Mouse (Mus musculus): Measurements from ENCODE around the gene Whamm. TPM values are rescaled to one million over a fixed set of nuclear protein-coding genes. Genes with fewer than 3 reads are reported as not detected.

Gene Whamm
- total and polyA plus RNA-seq, 3 experiments = 5.4 to 13.3 (median 13.3) TPM

DNA sequence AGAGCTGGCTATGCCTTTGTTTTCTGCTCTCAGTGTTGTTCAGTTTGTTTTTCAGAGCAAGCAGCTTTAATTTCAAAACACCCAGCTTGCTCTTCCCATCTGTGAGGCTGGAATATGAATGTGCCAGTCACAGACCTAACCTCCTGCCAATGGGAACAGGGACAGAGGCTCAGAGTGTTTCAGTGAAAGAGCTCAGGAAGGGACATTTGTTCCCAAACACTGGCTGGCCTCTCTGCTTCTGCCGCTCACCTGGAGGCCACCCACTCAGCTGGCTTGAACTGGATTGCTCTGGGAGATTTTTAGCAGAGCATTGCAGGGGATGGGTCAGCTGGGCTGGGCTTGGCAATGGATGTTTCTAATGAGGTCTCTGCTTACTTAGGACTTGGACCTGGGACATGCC, 30.1 kb upstream of the Whamm start:
- Histone ChIP-seq H3K9me3 (replicated peaks; ENCODE audit: low read length) (no peaks in the 10 kb centered on the region), H3K36me3 (replicated peaks in 1 of 2; ENCODE audit: control insufficient read depth in 1 of 2, insufficient read depth in 1 of 2, low read length in 1 of 2) (peaks cover 0 to 18% of the 10 kb centered on the region in 2 experiments), H3K9ac (ENCODE audit: insufficient read depth, low read depth) (no peak overlapping the region), H3K4me2 (ENCODE audit: insufficient read depth, low read depth, poor library complexity, severe bottlenecking) (no peak overlapping the region), H3K27me3 (replicated peaks) (no peaks in the 10 kb centered on the region), H3K27ac (ENCODE audit: insufficient read depth, low read depth) (no peak overlapping the region), H3K4me1 (ENCODE audit: control insufficient read depth in 1 of 2, insufficient read depth in 2 of 2) (peaks cover 0 to 5% of the 10 kb centered on the region in 2 experiments; a peak in 1 of 4 replicates), H3K4me3 (replicated peaks in 1 of 3; ENCODE audit: low read depth in 2 of 3, low read length in 2 of 3, poor library complexity in 1 of 3) (no peak overlapping the region), H3K79me2 (replicated peaks; ENCODE audit: control insufficient read depth, extremely low read depth, insufficient read depth, poor library complexity, severe bottlenecking) (no peaks in the 10 kb centered on the region)
- in situ Hi-C loops (cut with MboI; ENCODE audit: low pct_ligation_motif_present, low pct_unique_long_range_greater_than_20kb, low sequenced_read_pairs) (no loop called here), dilution Hi-C loops (cut with MboI; ENCODE audit: extremely low pct_ligation_motif_present, extremely low pct_unique_long_range_greater_than_20kb, low sequenced_read_pairs) (no loop called here)
- no peak for DNase-seq (ENCODE audit: extremely low read depth)
- TF ChIP-seq ZC3H11A (IDR thresholded peaks at IDR 0.05; ENCODE audit: low read depth, low read length) (no peak), SIN3A (IDR thresholded peaks at IDR 0.05; ENCODE audit: low read length) (no peak), TBP (conservative IDR thresholded peaks at IDR 0.05; ENCODE audit: low read depth, low read length) (no peak), POLR2A (IDR thresholded peaks at IDR 0.05; ENCODE audit: low read depth, low read length) (no peak), ETS1 (conservative IDR thresholded peaks at IDR 0.05; ENCODE audit: low read depth, low read length) (no peak), MAX (IDR thresholded peaks at IDR 0.05; ENCODE audit: low read length) (no peak), CTCF (conservative IDR thresholded peaks at IDR 0.05 in 1 of 2, IDR thresholded peaks at IDR 0.05 in 1 of 2; ENCODE audit: low read depth in 2 of 2, low read length in 2 of 2) (no peak), KAT2A (IDR thresholded peaks at IDR 0.05; ENCODE audit: insufficient replicate concordance, low read length) (no peak), GABPA (IDR thresholded peaks at IDR 0.05; ENCODE audit: insufficient replicate concordance, low read depth, low read length) (no peak), POLR2AphosphoS2 (IDR thresholded peaks at IDR 0.05; ENCODE audit: low read depth, low read length) (no peak), RAD21 (IDR thresholded peaks at IDR 0.05; ENCODE audit: low read depth, low read length) (no peak), ELF1 (IDR thresholded peaks at IDR 0.05; ENCODE audit: low read depth, low read length) (no peak)

DNA sequence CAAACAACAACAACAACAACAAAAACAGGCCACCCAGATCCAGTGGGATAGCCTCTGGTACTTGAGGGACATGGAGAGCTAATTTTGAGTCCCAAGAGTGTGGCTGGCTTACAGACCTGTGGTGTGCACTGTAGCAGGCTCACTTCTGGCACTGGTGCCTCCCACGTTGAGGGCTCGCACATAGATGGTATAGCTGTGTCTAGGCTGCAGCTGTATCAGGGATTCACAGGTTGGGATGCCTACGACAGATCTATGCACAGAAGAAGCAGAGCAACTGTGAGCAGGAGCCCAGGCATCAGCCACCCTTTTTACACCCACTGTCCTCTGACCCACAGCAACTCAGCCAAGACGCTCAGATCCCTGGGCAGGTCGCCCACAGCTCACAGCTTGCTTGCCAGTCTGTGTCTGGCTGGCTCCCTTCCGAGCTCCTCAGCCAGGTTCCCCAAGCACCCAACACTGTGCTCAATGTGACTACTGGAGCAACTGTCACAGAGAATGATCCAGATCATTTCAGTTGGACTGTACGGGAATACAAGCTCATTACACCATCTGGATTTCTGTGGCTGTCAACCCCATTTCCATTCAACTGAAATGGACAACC, 29.0 kb upstream of the Whamm start:
- in situ Hi-C loops (cut with MboI; ENCODE audit: low pct_ligation_motif_present, low pct_unique_long_range_greater_than_20kb, low sequenced_read_pairs) (no loop called here), dilution Hi-C loops (cut with MboI; ENCODE audit: extremely low pct_ligation_motif_present, extremely low pct_unique_long_range_greater_than_20kb, low sequenced_read_pairs) (no loop called here)
- no peak overlapping the region for H3K4me2 ChIP-seq (ENCODE audit: insufficient read depth, low read depth, poor library complexity, severe bottlenecking)
- H3K9ac ChIP-seq (ENCODE audit: insufficient read depth, low read depth) = no peak overlapping the region
- no peaks in the 10 kb centered on the region for H3K27me3 ChIP-seq (replicated peaks)
- no peak overlapping the region for H3K27ac ChIP-seq (ENCODE audit: insufficient read depth, low read depth)
- peaks cover 0 to 8% of the 10 kb centered on the region in 2 experiments for H3K36me3 ChIP-seq (replicated peaks in 1 of 2; ENCODE audit: control insufficient read depth in 1 of 2, insufficient read depth in 1 of 2, low read length in 1 of 2)
- H3K9me3 ChIP-seq (replicated peaks; ENCODE audit: low read length) = no peaks in the 10 kb centered on the region
- TF ChIP-seq USF2 (conservative IDR thresholded peaks at IDR 0.05; ENCODE audit: low read depth, low read length) = no peak
- no peak for TF ChIP-seq MEF2A (IDR thresholded peaks at IDR 0.05; ENCODE audit: borderline replicate concordance, low read depth, low read length)
- TF ChIP-seq NELFE (IDR thresholded peaks at IDR 0.05; ENCODE audit: low read depth, low read length) = no peak
- no peak for TF ChIP-seq NRF1 (IDR thresholded peaks at IDR 0.05; ENCODE audit: low read depth, low read length)
- TF ChIP-seq USF1 (IDR thresholded peaks at IDR 0.05; ENCODE audit: low read depth, low read length) = no peak
- no peak for TF ChIP-seq KAT2A (IDR thresholded peaks at IDR 0.05; ENCODE audit: insufficient replicate concordance, low read length)
- no peak for TF ChIP-seq MXI1 (IDR thresholded peaks at IDR 0.05; ENCODE audit: low read depth, low read length)
- TF ChIP-seq POLR2AphosphoS2 (IDR thresholded peaks at IDR 0.05; ENCODE audit: low read depth, low read length) = no peak
- TF ChIP-seq ELF1 (IDR thresholded peaks at IDR 0.05; ENCODE audit: low read depth, low read length) = no peak
- TF ChIP-seq SMC3 (IDR thresholded peaks at IDR 0.05; ENCODE audit: low read depth, low read length) = no peak
- no peak for TF ChIP-seq MAFK (IDR thresholded peaks at IDR 0.05; ENCODE audit: insufficient replicate concordance, low read length)
- TF ChIP-seq TCF12 (IDR thresholded peaks at IDR 0.05; ENCODE audit: low read depth, low read length) = no peak
- no peak for TF ChIP-seq RCOR1 (conservative IDR thresholded peaks at IDR 0.05; ENCODE audit: low read depth, low read length)
- TF ChIP-seq PAX5 (IDR thresholded peaks at IDR 0.05; ENCODE audit: low read length) = no peak
- no peak for TF ChIP-seq SIN3A (IDR thresholded peaks at IDR 0.05; ENCODE audit: low read length)
- no peak for TF ChIP-seq MAZ (IDR thresholded peaks at IDR 0.05; ENCODE audit: low read depth, low read length)
- TF ChIP-seq ZKSCAN1 (IDR thresholded peaks at IDR 0.05; ENCODE audit: borderline replicate concordance, low read depth, low read length) = no peak
- no peak for TF ChIP-seq JUN (IDR thresholded peaks at IDR 0.05; ENCODE audit: insufficient read depth, low read depth, low read length)
- TF ChIP-seq ZC3H11A (IDR thresholded peaks at IDR 0.05; ENCODE audit: low read depth, low read length) = no peak
- H3K4me1 ChIP-seq (ENCODE audit: control insufficient read depth in 1 of 2, insufficient read depth in 2 of 2) = peaks cover 0 to 5% of the 10 kb centered on the region in 2 experiments; a peak in 1 of 4 replicates
- no peak overlapping the region for H3K4me3 ChIP-seq (replicated peaks in 1 of 3; ENCODE audit: low read depth in 2 of 3, low read length in 2 of 3, poor library complexity in 1 of 3)
- DNase-seq (ENCODE audit: extremely low read depth) = no peak
- no peaks in the 10 kb centered on the region for H3K79me2 ChIP-seq (replicated peaks; ENCODE audit: control insufficient read depth, extremely low read depth, insufficient read depth, poor library complexity, severe bottlenecking)

All from CH12.LX (cell line).